Mouse (Mus musculus) stomach, embryonic 15.5 days (tissue): ENCODE data around the gene Gm14698. TPM values are rescaled to one million over a fixed set of nuclear protein-coding genes. Genes with fewer than 3 reads are reported as not detected.
"Not testable (repeated sequence)": the region's sequence is repeated elsewhere in the genome, so short reads cannot be mapped to it uniquely, and the experiment has no call there.

Experiments used
- ATAC-seq: fragments of 200-750 bp; cut with Nextera tagmentation; 2 replicates; pipeline ENCODE4 v1.8.0; 2017; ENCODE audit warnings: low read depth, moderate number of reproducible peaks, moderate TSS enrichment; ENCODE audit not compliant: insufficient read depth, low FRiP score
- H3K27ac ChIP-seq: fragments of 300-500 bp; sonication (generic); 2 replicates; pipeline ENCODE4 v1.5.1; 2015; ENCODE audit warnings: mild to moderate bottlenecking, inconsistent platforms
- H3K27me3 ChIP-seq: fragments of 300-500 bp; sonication (generic); replicated peaks from 2 replicates; pipeline ENCODE4 v1.6.1; 2015; ENCODE audit warnings: inconsistent platforms
- H3K36me3 ChIP-seq: fragments of 300-500 bp; sonication (generic); 2 replicates; pipeline ENCODE4 v1.6.1; 2015; ENCODE audit warnings: inconsistent platforms
- H3K4me1 ChIP-seq: fragments of 300-500 bp; sonication (generic); 2 replicates; pipeline ENCODE4 v1.6.1; 2015; ENCODE audit warnings: inconsistent platforms
- H3K4me2 ChIP-seq: fragments of 300-500 bp; sonication (generic); 2 replicates; pipeline ENCODE4 v1.6.1; 2015; ENCODE audit warnings: mild to moderate bottlenecking, inconsistent platforms
- H3K4me3 ChIP-seq: fragments of 300-500 bp; sonication (generic); replicated peaks from 2 replicates; pipeline ENCODE4 v1.5.1; 2015; ENCODE audit warnings: inconsistent platforms
- H3K9ac ChIP-seq: fragments of 300-500 bp; sonication (generic); 2 replicates; pipeline ENCODE4 v1.6.1; 2015; ENCODE audit warnings: inconsistent platforms
- H3K9me3 ChIP-seq: fragments of 300-500 bp; sonication (generic); 2 replicates; pipeline ENCODE4 v1.6.1; 2016; ENCODE audit warnings: inconsistent platforms
- WGBS: fragments of 180-500 bp; shearing (Covaris S2); methylation state at CpG from one replicate; pipeline ENCODE4 v1.1.7; 2015; 5-methylcytosine and 5-hydroxymethylcytosine counted together
- polyA plus RNA-seq: library from polyadenylated mRNA; unstranded; fragments of >200 nt; fragmentation: Nextera tagmentation; extraction: Ambion mirVana; gene quantifications from 2 replicates; pipeline ENCODE4 v1.2.1, GENCODE M21; 2015

The Gm14698 gene
- polyA plus RNA-seq: 3.4 and 6.6 TPM in 2 replicates

GRCm38 (mm10) chrX:68821059-68821458, at the start of gene Gm14698:
Gene Gm14698, plus strand, starts transcription at chrX:68821093.
- WGBS: 14% methylated on average over 28 of the region's 36 CpGs
- ATAC-seq: peak; percentile 71; the same call in 1 of the 2 replicates
- H3K4me2 ChIP-seq: peak within 1 kb of the TSS; percentile 39

DNA sequence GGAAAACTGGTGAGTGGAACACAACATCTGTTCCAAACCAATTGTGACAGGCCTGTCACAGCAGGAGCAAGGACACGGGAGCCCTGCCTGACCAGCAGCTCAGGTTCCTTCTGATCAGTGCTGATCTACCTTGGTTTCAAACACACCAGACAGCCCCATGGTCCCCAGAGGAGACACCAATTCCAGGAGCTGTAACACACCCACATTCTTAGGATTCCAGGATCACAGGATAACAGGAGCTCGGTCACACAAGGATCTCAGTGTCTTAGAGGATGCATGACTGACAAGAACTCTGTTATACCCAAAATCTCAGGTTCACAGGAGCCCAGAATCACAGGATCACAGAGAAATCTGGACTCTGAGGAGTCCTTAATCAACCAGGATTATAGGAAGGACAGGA, 444 bp upstream of the Gm14698 start:
- not testable (repeated sequence) for H3K27ac ChIP-seq, H3K9ac ChIP-seq, H3K9me3 ChIP-seq, H3K4me3 ChIP-seq, H3K4me1 ChIP-seq, H3K36me3 ChIP-seq, ATAC-seq, H3K27me3 ChIP-seq
- H3K4me2 ChIP-seq: peak overlapping the region; percentile 39
- WGBS: 40% methylated on average over 2 of the region's 2 CpGs

More at GRCm38 (mm10) chrX:68821059-68821458, at the start of gene Gm14698:
- H3K9me3 ChIP-seq, H3K4me1 ChIP-seq, H3K27ac ChIP-seq, H3K9ac ChIP-seq, H3K36me3 ChIP-seq, H3K27me3 ChIP-seq: not testable (repeated sequence)
- H3K4me3 ChIP-seq: peak within 1 kb of the TSS; percentile 27

- Histone ChIP-seq H3K9me3 (no peaks in the 10 kb centered on the region), H3K4me1 (no peaks in the 10 kb centered on the region), H3K4me2 (no peak overlapping the region), H3K27me3 (no peaks in the 10 kb centered on the region), H3K27ac (no peak overlapping the region), H3K4me3 (no peak overlapping the region), H3K36me3 (no peaks in the 10 kb centered on the region), H3K9ac (no peak overlapping the region)
- ATAC-seq: no peak
- WGBS: 22% methylated on average over 5 of the region's 5 CpGs
Measured at GRCm38 (mm10) chrX:68839548-68840444, 18.9 kb downstream of the Gm14698 start.

DNA sequence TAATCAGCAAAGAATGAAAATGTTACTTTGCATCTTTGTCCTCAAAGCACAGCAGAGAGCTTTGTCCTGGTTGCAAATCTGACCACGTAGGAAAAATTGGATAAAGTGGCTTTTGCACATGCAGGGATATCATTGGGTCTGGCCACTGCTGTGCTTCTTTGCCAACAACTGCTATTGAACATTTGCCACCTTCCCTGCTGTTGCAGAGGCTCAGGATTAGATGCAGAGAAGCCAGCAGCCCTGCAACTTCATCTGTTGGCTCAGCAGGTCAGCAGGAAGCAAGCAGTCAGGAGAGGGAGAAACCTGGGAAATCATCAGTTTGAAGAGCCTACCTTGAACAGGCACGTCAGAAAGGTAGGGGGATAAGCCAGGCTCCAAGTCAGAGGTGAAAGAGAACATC, 44.3 kb downstream of the Gm14698 start:
- ATAC-seq: no peak
- H3K9me3 ChIP-seq: no peaks in the 10 kb centered on the region
- no peak overlapping the region for H3K4me3 ChIP-seq
- no peaks in the 10 kb centered on the region for H3K27me3 ChIP-seq
- no peak overlapping the region for H3K27ac ChIP-seq
- H3K4me1 ChIP-seq: no peaks in the 10 kb centered on the region
- no peaks in the 10 kb centered on the region for H3K36me3 ChIP-seq
- no peak overlapping the region for H3K4me2 ChIP-seq
- 42% methylated on average over 2 of the region's 2 CpGs for WGBS
- no peak overlapping the region for H3K9ac ChIP-seq

Other genes starting within 250 kb of the Gm14698 start
- gene Fmr1, start 142.6 kb upstream of the Gm14698 start, polyA plus RNA-seq: 51.6 and 54.1 TPM in 2 replicates
- gene Fmr1nb, start 59.3 kb upstream of the Gm14698 start, polyA plus RNA-seq: 0.21 and 0.28 TPM in 2 replicates
- not detected in 2 replicates for gene Gm6812, start 72.0 kb downstream of the Gm14698 start, polyA plus RNA-seq